Mouse (Mus musculus): ENCODE data around the gene Fam71e2. TPM values are rescaled to one million over a fixed set of nuclear protein-coding genes. Genes with fewer than 3 reads are reported as not detected.

Gene Fam71e2
- polyA plus RNA-seq, 2 experiments, result 0.03 TPM; not detected in 1

DNA sequence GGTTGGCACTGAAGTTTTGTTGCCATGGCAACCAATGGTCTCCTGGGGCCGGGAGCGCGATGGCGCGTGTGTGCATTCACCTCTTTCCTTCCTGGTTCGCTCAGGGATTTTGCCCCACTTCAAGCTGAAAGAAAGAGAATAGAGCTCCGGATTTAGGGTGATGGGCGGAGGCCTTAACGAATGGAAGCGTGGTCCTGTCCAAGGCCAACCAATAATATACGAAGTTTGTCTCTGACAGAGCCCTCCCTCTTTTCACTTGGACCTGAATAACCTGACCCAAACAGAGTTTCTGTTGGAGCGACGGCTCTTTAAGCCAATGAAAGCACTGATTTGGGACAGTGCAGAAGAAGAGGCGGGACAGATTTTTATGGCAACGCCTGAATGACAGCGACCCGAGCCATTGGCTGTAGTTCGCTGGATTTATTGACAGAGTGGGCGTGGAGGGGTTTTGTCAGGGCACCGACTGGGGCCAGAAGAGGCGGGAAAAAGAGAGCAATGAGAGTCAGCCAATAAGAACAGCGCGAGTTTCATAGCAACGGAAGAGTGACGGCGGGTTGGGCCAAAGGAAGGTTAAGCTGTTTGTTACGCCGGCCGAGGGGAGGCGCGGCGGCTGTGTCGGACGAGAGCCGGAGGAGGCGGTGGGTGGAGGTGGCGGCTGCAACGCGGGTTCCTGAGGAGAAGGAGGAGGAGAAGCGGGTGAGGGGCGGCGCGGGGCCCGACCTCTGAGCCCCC, 31.4 kb downstream of the Fam71e2 start, which contains the start of gene Kmt5c:
Kmt5c (plus strand) TSS at position 572 of the 732 bp plus-strand sequence.
- Histone ChIP-seq H3K4me3 (replicated peaks; ENCODE audit: low read length) (peak within 1 kb of the TSS; percentile 78), H3K4me1 (ENCODE audit: control insufficient read depth, insufficient read depth, low read length) (peaks cover 12% of the 10 kb centered on the region), H3K9me3 (ENCODE audit: control insufficient read depth, low read length) (no peaks in the 10 kb centered on the region), H3K9ac (ENCODE audit: low read depth, low read length, severe bottlenecking) (peak within 1 kb of the TSS; percentile 81), H3K27ac (replicated peaks; ENCODE audit: low read depth, low read length) (peak within 1 kb of the TSS; percentile 77), H3K36me3 (ENCODE audit: control insufficient read depth, insufficient read depth, low read length) (peaks cover 26% of the 10 kb centered on the region), H3K27me3 (ENCODE audit: control insufficient read depth, insufficient read depth, low read length) (no peaks in the 10 kb centered on the region), H3K4me2 (replicated peaks; ENCODE audit: low read depth, low read length, severe bottlenecking) (peak within 1 kb of the TSS; percentile 80)
- ATAC-seq (ENCODE audit: low FRiP score, low read depth) (peak; percentile 97), DNase-seq (ENCODE audit: low spot score) (peak; percentile 100)
- peak; percentile 88; the same call in 1 of the 2 replicates for TF ChIP-seq POLR2A (IDR thresholded peaks at IDR 0.05; ENCODE audit: borderline replicate concordance, extremely low read depth, insufficient read depth, insufficient read length)
- WGBS, result under 1% methylated on average over 37 of the region's 44 CpGs

- Histone ChIP-seq H3K4me3 (replicated peaks; ENCODE audit: low read length) (peak overlapping the region; percentile 37), H3K27ac (replicated peaks; ENCODE audit: low read depth, low read length) (peak overlapping the region; percentile 76), H3K27me3 (ENCODE audit: control insufficient read depth, insufficient read depth, low read length) (no peaks in the 10 kb centered on the region), H3K4me1 (ENCODE audit: control insufficient read depth, insufficient read depth, low read length) (peaks cover 12% of the 10 kb centered on the region), H3K4me2 (replicated peaks; ENCODE audit: low read depth, low read length, severe bottlenecking) (peak overlapping the region; percentile 53), H3K9ac (ENCODE audit: low read depth, low read length, severe bottlenecking) (peak overlapping the region; percentile 40; the same call in 1 of the 2 replicates), H3K9me3 (ENCODE audit: control insufficient read depth, low read length) (no peaks in the 10 kb centered on the region), H3K36me3 (ENCODE audit: control insufficient read depth, insufficient read depth, low read length) (peaks cover 19% of the 10 kb centered on the region)
- DNase-seq (ENCODE audit: low spot score), result no peak
- WGBS, result 49% methylated on average over 10 of the region's 10 CpGs
- no peak for ATAC-seq (ENCODE audit: low FRiP score, low read depth)
- TF ChIP-seq POLR2A (IDR thresholded peaks at IDR 0.05; ENCODE audit: borderline replicate concordance, extremely low read depth, insufficient read depth, insufficient read length), result no peak
Measured at GRCm38 (mm10) chr7:4739041-4739543, 32.0 kb downstream of the Fam71e2 start.

DNA sequence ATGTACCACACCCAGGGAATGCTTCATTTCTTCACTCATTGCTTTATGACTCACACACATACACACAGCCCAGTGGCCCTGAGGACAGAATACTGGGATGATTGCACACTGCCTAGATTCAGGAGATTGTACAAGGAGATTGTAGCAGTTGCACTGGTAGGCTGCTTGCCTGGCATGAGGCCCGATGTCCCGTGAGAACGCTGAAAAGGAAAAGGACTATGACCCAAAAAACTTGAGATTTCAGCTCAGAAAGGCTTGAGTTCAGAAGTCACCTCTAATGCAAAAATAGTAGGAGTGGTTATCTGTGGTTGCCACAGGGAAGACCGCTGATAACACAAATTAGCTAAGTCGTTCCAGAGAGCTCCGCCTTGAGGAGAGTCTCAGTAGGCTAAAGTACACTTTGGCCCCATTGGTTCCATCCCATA, 38.1 kb downstream of the Fam71e2 start:
- Histone ChIP-seq H3K9me3 (ENCODE audit: control insufficient read depth, low read length) (no peaks in the 10 kb centered on the region), H3K27ac (replicated peaks; ENCODE audit: low read depth, low read length) (no peak overlapping the region), H3K36me3 (ENCODE audit: control insufficient read depth, insufficient read depth, low read length) (no peaks in the 10 kb centered on the region), H3K4me1 (ENCODE audit: control insufficient read depth, insufficient read depth, low read length) (no peaks in the 10 kb centered on the region), H3K4me2 (replicated peaks; ENCODE audit: low read depth, low read length, severe bottlenecking) (no peak overlapping the region), H3K9ac (ENCODE audit: low read depth, low read length, severe bottlenecking) (no peak overlapping the region), H3K4me3 (replicated peaks; ENCODE audit: low read length) (no peak overlapping the region), H3K27me3 (ENCODE audit: control insufficient read depth, insufficient read depth, low read length) (no peaks in the 10 kb centered on the region)
- WGBS, result 65% methylated on average over 6 of the region's 6 CpGs
- TF ChIP-seq POLR2A (IDR thresholded peaks at IDR 0.05; ENCODE audit: borderline replicate concordance, extremely low read depth, insufficient read depth, insufficient read length), result no peak
- no peak for ATAC-seq (ENCODE audit: low FRiP score, low read depth)
- DNase-seq (ENCODE audit: low spot score), result no peak

- H3K9me3 ChIP-seq (ENCODE audit: control insufficient read depth, low read length), result no peaks in the 10 kb centered on the region
- H3K4me1 ChIP-seq (ENCODE audit: control insufficient read depth, insufficient read depth, low read length), result no peaks in the 10 kb centered on the region
- no peak overlapping the region for H3K27ac ChIP-seq (replicated peaks; ENCODE audit: low read depth, low read length)
- DNase-seq (ENCODE audit: low spot score) (no peak), ATAC-seq (ENCODE audit: low FRiP score, low read depth) (no peak)
- WGBS, result 84% methylated on average over 5 of the region's 5 CpGs
- no peaks in the 10 kb centered on the region for H3K27me3 ChIP-seq (ENCODE audit: control insufficient read depth, insufficient read depth, low read length)
- H3K36me3 ChIP-seq (ENCODE audit: control insufficient read depth, insufficient read depth, low read length), result no peaks in the 10 kb centered on the region
- H3K4me2 ChIP-seq (replicated peaks; ENCODE audit: low read depth, low read length, severe bottlenecking), result no peak overlapping the region
- TF ChIP-seq POLR2A (IDR thresholded peaks at IDR 0.05; ENCODE audit: borderline replicate concordance, extremely low read depth, insufficient read depth, insufficient read length), result no peak
- H3K9ac ChIP-seq (ENCODE audit: low read depth, low read length, severe bottlenecking), result no peak overlapping the region
- no peak overlapping the region for H3K4me3 ChIP-seq (replicated peaks; ENCODE audit: low read length)
Measured at GRCm38 (mm10) chr7:4731090-4731489, 40.0 kb downstream of the Fam71e2 start.

- Histone ChIP-seq H3K9me3 (ENCODE audit: control insufficient read depth, low read length) (no peaks in the 10 kb centered on the region), H3K27me3 (ENCODE audit: control insufficient read depth, insufficient read depth, low read length) (no peaks in the 10 kb centered on the region), H3K36me3 (ENCODE audit: control insufficient read depth, insufficient read depth, low read length) (no peaks in the 10 kb centered on the region), H3K4me2 (replicated peaks; ENCODE audit: low read depth, low read length, severe bottlenecking) (no peak within 1 kb of the TSS), H3K4me3 (replicated peaks; ENCODE audit: low read length) (no peak within 1 kb of the TSS), H3K9ac (ENCODE audit: low read depth, low read length, severe bottlenecking) (no peak within 1 kb of the TSS), H3K27ac (replicated peaks; ENCODE audit: low read depth, low read length) (no peak within 1 kb of the TSS), H3K4me1 (ENCODE audit: control insufficient read depth, insufficient read depth, low read length) (no peaks in the 10 kb centered on the region)
- no peak for TF ChIP-seq POLR2A (IDR thresholded peaks at IDR 0.05; ENCODE audit: borderline replicate concordance, extremely low read depth, insufficient read depth, insufficient read length)
- ATAC-seq (ENCODE audit: low FRiP score, low read depth), result no peak
- DNase-seq (ENCODE audit: low spot score), result no peak
- 80% methylated on average over 7 of the region's 7 CpGs for WGBS
Measured at GRCm38 (mm10) chr7:4725169-4725568, 45.9 kb downstream of the Fam71e2 start, which contains the start of gene Tmem150b. Gene Tmem150b (minus strand): TSS chr7:4725249.

All from limb, embryonic 14.5 days (tissue).